Mouse (Mus musculus) cerebellum, adult 2 months (tissue): ENCODE data around the gene Rtn3. TPM values are rescaled to one million over a fixed set of nuclear protein-coding genes. Genes with fewer than 3 reads are reported as not detected.

Source experiments
- DNase-seq, 2 experiments: peaks; one replicate each; pipeline ENCODE4 v3.0.0; 2021
- H3K27ac ChIP-seq: fragments of 200-500 bp; 2 replicates; pipeline ENCODE4 v1.5.1; 2012; ENCODE audit warnings: low read length, control low read depth, inconsistent platforms; ENCODE audit not compliant: insufficient read depth
- H3K27me3 ChIP-seq: fragments of 200-500 bp; 2 replicates; pipeline ENCODE4 v1.6.1; 2012; ENCODE audit warnings: inconsistent platforms, mild to moderate bottlenecking, low read length, moderate library complexity; ENCODE audit not compliant: control insufficient read depth, insufficient read depth
- H3K4me1 ChIP-seq: fragments of 200-500 bp; 2 replicates; pipeline ENCODE4 v1.6.1; 2011; ENCODE audit warnings: low read length; ENCODE audit not compliant: control insufficient read depth, insufficient read depth
- H3K4me3 ChIP-seq: fragments of 200-500 bp; replicated peaks from 2 replicates; pipeline ENCODE3; 2011; ENCODE audit warnings: mild to moderate bottlenecking, low read depth, low read length, control low read depth; ENCODE audit not compliant: insufficient read depth
- CTCF ChIP-seq: fragments of 200-500 bp; IDR thresholded peaks from 2 replicates; pipeline ENCODE4 v1.5.1; 2011; ENCODE audit warnings: low read depth, mild to moderate bottlenecking, control low read depth, low read length, moderate library complexity, borderline replicate concordance; ENCODE audit not compliant: insufficient read depth
- POLR2A ChIP-seq: fragments of 200-500 bp; IDR thresholded peaks from 2 replicates; pipeline ENCODE4 v1.6.1; 2011; ENCODE audit warnings: low read length, control low read depth, borderline replicate concordance; ENCODE audit not compliant: insufficient read depth
- WGBS: fragments of 180-500 bp; shearing (Covaris S2); methylation state at CpG from one replicate; pipeline ENCODE4 v1.1.7; 2018; 5-methylcytosine and 5-hydroxymethylcytosine counted together
- polyA plus RNA-seq: library from polyadenylated mRNA; depleted of rRNA; stranded (reverse); fragments of >200 nt; gene quantifications from 2 replicates; pipeline ENCODE4 v1.2.3, GENCODE M21; 2012; rRNA removed

Rtn3 gene
- 563 and 663 TPM in 2 replicates for polyA plus RNA-seq

GRCm38 (mm10) chr19:7482599-7483511 lies at the start of gene Rtn3:
Rtn3 (minus strand) TSS chr19:7483281.
- H3K27me3 ChIP-seq, result no peaks in the 10 kb centered on the region
- under 1% methylated on average over 80 of the region's 80 CpGs for WGBS
- DNase-seq, result peak; percentile 97 to 98
- H3K27ac ChIP-seq, result peak within 1 kb of the TSS; percentile 67
- TF ChIP-seq POLR2A (peak; percentile 97), CTCF (no peak)
- H3K4me1 ChIP-seq, result peaks cover 3% of the 10 kb centered on the region; the same call in 1 of the 2 replicates
- H3K4me3 ChIP-seq, result peak within 1 kb of the TSS; percentile 93

DNA sequence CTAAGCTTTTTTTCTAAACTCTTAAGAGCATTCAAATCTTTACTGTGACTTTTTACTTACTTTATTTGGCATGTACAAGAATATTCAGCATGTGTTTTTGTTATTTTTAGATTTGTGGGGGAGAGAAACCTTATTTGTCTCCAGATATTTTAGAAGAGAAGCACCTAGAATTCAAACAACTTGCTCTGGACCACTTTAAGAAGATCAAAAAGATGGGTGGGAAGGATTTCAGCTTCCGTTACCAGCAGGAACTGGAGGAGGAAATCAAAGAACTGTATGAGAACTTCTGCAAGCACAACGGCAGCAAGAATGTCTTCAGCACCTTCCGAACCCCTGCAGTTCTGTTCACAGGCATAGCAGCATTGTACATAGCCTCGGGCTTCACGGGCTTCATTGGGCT lies 48.8 kb upstream of the Rtn3 start:
- Histone ChIP-seq H3K4me3 (no peak overlapping the region), H3K27ac (no peak overlapping the region), H3K27me3 (no peaks in the 10 kb centered on the region), H3K4me1 (no peaks in the 10 kb centered on the region)
- WGBS, result 83% methylated on average over 5 of the region's 5 CpGs
- TF ChIP-seq CTCF (no peak), POLR2A (no peak)
- DNase-seq, result no peak

DNA sequence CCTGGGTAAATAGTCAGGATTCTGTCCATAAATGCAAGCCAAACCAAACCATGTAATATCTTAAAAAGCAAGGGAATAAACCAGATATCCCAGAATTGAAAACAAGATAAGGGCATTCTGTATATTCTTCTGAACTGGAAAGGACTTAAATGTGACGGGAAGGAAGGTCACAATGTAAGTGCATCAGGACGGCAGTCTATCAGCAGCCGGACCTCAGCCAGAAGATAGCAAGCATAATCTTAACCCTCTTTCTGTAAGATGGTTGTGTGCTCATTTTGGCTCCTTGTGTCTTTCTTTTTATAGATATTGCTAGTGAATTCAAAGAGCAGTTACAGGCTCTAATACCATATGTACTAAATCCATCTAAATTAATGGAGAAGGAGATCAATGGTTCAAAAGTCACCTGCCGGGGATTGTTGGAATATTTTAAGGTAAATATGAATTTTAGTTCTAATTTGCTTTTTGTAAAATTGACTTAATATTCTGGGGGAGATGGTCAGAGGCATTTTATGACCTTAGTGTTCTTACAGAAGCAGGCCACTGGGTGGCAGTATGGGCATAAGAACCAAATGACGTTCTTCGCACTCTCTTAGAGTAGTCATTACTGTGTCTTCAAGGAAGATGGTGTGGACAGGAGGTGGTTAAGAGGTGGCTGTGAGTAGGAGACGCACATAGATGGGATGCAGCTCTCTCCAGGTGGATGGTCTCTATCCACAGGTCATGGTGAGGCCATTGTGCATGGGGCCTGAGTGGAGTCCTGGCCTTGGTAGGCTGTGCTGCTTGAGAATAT lies 45.8 kb upstream of the Rtn3 start:
- no peaks in the 10 kb centered on the region for H3K27me3 ChIP-seq
- peak; percentile 14 to 52 for DNase-seq
- 52% methylated on average over 7 of the region's 7 CpGs for WGBS
- no peaks in the 10 kb centered on the region for H3K4me1 ChIP-seq
- no peak overlapping the region for H3K27ac ChIP-seq
- H3K4me3 ChIP-seq, result no peak overlapping the region
- TF ChIP-seq POLR2A (no peak), CTCF (peak; percentile 58; the same call in 1 of the 2 replicates)

DNA sequence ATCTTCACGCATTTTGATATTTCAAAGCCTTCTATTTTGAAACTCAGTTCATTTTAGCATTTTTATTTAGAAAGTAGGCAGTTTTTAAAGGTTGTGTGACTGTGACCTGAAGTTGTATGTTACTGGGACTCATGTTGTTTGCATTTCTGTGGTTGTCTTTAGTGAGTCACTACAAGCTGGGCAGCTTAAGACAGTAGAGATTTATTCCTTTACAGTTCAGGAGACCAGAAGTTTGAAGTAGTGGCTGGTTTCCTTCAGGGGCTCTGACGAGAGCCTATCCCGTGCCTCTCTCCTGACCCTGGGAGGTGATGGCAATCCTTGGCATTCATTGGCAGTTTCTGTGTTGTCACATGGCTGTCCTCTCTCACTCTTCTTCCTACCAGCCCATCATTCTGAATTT lies 41.8 kb upstream of the Rtn3 start:
- 75% methylated on average over 3 of the region's 3 CpGs for WGBS
- no peak for TF ChIP-seq POLR2A
- TF ChIP-seq CTCF, result no peak

GRCm38 (mm10) chr19:7523781-7524180 lies 40.7 kb upstream of the Rtn3 start:
- H3K4me3 ChIP-seq, result no peak overlapping the region
- TF ChIP-seq POLR2A (no peak), CTCF (no peak)
- no peaks in the 10 kb centered on the region for H3K4me1 ChIP-seq
- H3K27me3 ChIP-seq, result no peaks in the 10 kb centered on the region
- no peak for DNase-seq
- H3K27ac ChIP-seq, result no peak overlapping the region

More for the DNA sequence above, 41.8 kb upstream of the Rtn3 start:
- Histone ChIP-seq H3K27me3 (no peaks in the 10 kb centered on the region), H3K4me1 (no peaks in the 10 kb centered on the region), H3K4me3 (no peak overlapping the region), H3K27ac (no peak overlapping the region)
- no peak for DNase-seq

DNA sequence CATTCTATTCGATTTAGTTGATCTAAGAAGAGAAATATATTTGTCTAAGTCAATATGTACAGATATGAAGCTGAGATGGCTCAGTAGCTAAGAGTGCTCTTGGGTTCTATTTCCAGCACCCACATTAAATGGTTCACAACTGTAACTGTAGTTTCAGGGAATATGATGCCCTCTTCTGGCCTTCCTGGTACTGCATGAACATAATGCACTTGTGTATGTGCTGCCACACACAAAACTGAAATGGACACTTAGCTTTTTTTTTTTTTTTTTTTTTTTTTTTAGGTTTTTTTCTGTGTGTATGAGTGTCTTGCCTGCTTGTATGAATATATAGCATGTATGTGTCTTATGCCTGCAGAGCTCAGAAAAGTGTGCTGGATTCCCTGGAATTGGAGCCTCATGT lies 40.2 kb upstream of the Rtn3 start:
- no peak overlapping the region for H3K4me3 ChIP-seq
- DNase-seq, result no peak
- WGBS, result 100% methylated on average over 1 of the region's 1 CpGs

GRCm38 (mm10) chr19:7522856-7523255 lies 39.8 kb upstream of the Rtn3 start:
- no peaks in the 10 kb centered on the region for H3K27me3 ChIP-seq
- no peak for TF ChIP-seq POLR2A
- TF ChIP-seq CTCF, result no peak
- 96% methylated on average over 2 of the region's 2 CpGs for WGBS
- H3K4me3 ChIP-seq, result no peak overlapping the region
- H3K27ac ChIP-seq, result no peak overlapping the region
- no peak for DNase-seq
- no peaks in the 10 kb centered on the region for H3K4me1 ChIP-seq

More for the DNA sequence above, 40.2 kb upstream of the Rtn3 start:
- no peaks in the 10 kb centered on the region for H3K4me1 ChIP-seq
- TF ChIP-seq CTCF, result no peak
- TF ChIP-seq POLR2A, result no peak
- no peak overlapping the region for H3K27ac ChIP-seq
- no peaks in the 10 kb centered on the region for H3K27me3 ChIP-seq
